Mouse (Mus musculus) hindbrain, embryonic 12.5 days (tissue): ENCODE measurements around the gene Gm8094. TPM values are rescaled to one million over a fixed set of nuclear protein-coding genes. Genes with fewer than 3 reads are reported as not detected.
"Not testable (repeated sequence)": the region's sequence is repeated elsewhere in the genome, so short reads cannot be mapped to it uniquely, and the experiment has no call there.

Experiments
- ATAC-seq: fragments of 200-750 bp; cut with Nextera tagmentation; 2 replicates; pipeline ENCODE4 v1.8.0; 2017; ENCODE audit warnings: moderate TSS enrichment; ENCODE audit not compliant: low FRiP score
- H3K27ac ChIP-seq: fragments of 300-500 bp; sonication (generic); 2 replicates; pipeline ENCODE4 v1.5.1; 2016; ENCODE audit warnings: mild to moderate bottlenecking
- H3K27me3 ChIP-seq: fragments of 300-500 bp; sonication (generic); 2 replicates; pipeline ENCODE4 v1.6.1; 2016; ENCODE audit warnings: mild to moderate bottlenecking
- H3K36me3 ChIP-seq: fragments of 300-500 bp; sonication (generic); 2 replicates; pipeline ENCODE4 v1.6.1; 2016; ENCODE audit warnings: mild to moderate bottlenecking
- H3K4me1 ChIP-seq: fragments of 300-500 bp; sonication (generic); 2 replicates; pipeline ENCODE4 v1.6.1; 2016
- H3K4me2 ChIP-seq: fragments of 300-500 bp; sonication (generic); replicated peaks from 2 replicates; pipeline ENCODE4 v1.6.1; 2016; ENCODE audit warnings: mild to moderate bottlenecking
- H3K4me3 ChIP-seq: fragments of 300-500 bp; sonication (generic); 2 replicates; pipeline ENCODE4 v1.5.1; 2016; ENCODE audit warnings: mild to moderate bottlenecking
- H3K9ac ChIP-seq: fragments of 300-500 bp; sonication (generic); 2 replicates; pipeline ENCODE4 v1.6.1; 2016; ENCODE audit warnings: mild to moderate bottlenecking, moderate library complexity
- H3K9me3 ChIP-seq: fragments of 300-500 bp; sonication (generic); replicated peaks from 2 replicates; pipeline ENCODE4 v1.6.1; 2016; ENCODE audit warnings: mild to moderate bottlenecking
- WGBS: fragments of 180-500 bp; shearing (Covaris S2); methylation state at CpG from one replicate; pipeline ENCODE4 v1.1.7; 2016; 5-methylcytosine and 5-hydroxymethylcytosine counted together
- polyA plus RNA-seq: library from polyadenylated mRNA; unstranded; fragments of >200 nt; fragmentation: Nextera tagmentation; extraction: Ambion mirVana; gene quantifications from 2 replicates; pipeline ENCODE4 v1.2.1, GENCODE M21; 2016

The Gm8094 gene
- not detected in 2 replicates for polyA plus RNA-seq

DNA sequence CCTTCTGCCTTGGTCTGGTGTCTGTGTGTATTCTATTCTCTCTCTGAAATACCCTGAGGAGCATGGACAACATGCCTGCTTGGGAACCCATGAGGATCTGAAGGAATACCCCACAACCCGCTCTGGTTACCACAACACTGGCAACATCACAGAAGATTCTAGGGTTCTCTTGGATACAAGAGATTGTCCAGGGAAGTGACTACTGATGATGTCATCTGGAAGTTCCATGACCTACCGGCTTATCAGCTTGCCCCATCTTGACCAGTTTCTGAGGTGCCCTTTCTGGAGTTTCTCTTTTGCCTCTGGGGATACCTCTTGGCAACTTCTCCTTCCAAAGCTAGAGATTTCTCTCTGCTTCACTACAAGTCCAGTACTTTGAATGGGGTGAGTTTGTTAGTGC, at the start of gene Gm8094:
Gene Gm8094, minus strand, starts transcription at position 101 of the 400 bp plus-strand sequence.
- 91% methylated on average over 2 of the region's 2 CpGs for WGBS
- H3K4me1 ChIP-seq, H3K36me3 ChIP-seq, ATAC-seq, H3K27me3 ChIP-seq, H3K9ac ChIP-seq, H3K4me2 ChIP-seq, H3K27ac ChIP-seq, H3K9me3 ChIP-seq, H3K4me3 ChIP-seq: not testable (repeated sequence)

DNA sequence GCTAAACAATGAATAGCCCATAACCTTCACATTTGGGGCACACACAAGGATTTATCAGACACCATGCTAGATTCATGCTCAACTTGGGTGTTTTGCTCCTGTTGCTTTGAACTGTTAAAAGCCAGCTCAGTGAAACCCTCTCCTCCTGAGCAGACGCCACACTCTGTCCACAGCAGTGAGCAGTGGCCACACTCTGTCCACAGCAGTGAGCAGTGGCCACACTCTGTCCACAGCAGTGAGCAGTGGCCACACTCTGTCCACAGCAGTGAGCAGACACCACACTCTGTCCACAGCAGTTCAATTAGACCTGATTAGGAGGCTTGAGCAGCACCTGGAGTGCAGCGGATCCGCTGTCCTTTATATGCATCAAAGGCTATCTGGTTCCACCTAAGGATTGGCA, 43.2 kb upstream of the Gm8094 start:
- not testable (repeated sequence) for H3K4me1 ChIP-seq, H3K9ac ChIP-seq, H3K4me2 ChIP-seq, ATAC-seq, H3K36me3 ChIP-seq, H3K27me3 ChIP-seq, H3K9me3 ChIP-seq, H3K4me3 ChIP-seq, H3K27ac ChIP-seq
- 88% methylated on average over 3 of the region's 3 CpGs for WGBS

DNA sequence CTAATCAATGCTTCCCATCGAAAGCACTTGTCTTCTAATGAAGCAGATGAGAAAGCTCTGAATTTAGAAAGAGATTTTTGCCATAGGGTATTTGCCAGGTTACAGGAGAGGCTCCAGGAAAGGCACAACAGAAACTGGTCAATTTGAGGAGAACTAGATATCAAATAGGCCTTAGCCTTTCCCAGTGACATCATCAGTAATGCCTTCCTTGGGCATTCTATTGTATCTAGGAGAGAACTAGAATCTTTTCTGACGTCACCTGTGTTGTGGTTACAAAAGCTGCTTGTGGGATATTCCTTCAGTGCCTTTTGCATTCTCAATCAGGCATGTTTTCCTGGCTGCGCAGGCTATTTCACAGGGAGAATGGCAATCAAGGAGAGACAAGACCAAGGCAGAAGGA, 23.9 kb upstream of the Gm8094 start, which contains the start of gene Gm8104:
Gene Gm8104, plus strand, starts transcription at position 301 of the 400 bp plus-strand sequence.
- not testable (repeated sequence) for H3K27me3 ChIP-seq, H3K4me3 ChIP-seq, H3K36me3 ChIP-seq, H3K4me2 ChIP-seq, H3K9ac ChIP-seq, ATAC-seq, H3K9me3 ChIP-seq, H3K27ac ChIP-seq, H3K4me1 ChIP-seq
- 80% methylated on average over 3 of the region's 3 CpGs for WGBS

DNA sequence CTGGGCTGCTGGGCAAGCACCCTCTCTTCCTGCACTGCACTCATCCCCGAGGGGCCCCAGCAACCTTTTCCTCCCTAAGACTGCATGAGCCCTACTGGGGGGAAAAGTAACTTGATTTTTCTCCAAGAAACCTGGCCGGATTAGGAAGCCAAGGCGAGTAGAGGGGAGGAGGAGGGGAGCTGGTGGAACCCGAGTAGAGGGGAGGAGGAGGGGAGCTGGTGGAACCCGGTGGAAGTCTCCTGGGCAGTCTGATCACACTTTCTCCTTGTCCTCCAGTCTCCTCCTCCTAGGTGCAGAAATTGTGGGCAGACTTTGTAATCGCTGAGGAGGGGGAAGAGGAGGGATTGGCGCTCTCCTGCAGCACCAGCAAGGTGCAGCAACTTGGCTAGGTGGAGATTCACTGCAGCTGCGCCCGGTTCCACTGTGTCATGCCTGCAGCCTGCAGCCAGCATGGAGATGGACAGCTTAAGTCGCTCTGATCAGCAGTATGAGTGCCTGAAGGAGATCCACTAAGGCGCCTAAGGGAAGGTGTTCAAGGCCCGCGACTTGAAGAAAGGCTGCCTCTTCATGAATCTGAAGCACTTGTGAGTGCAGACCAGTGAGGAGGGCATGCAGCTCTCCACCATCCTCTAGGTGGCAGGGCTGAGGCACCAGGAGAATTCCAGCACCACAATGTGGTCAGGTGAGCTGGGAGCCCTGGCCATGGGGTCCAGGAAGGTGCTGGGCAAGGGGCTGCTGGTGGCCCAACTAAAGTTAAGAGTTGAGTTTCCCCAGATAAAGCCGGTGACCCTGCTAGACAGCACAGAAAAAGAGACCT, 12.9 kb upstream of the Gm8094 start:
- 50% methylated on average over 1 of the region's 14 CpGs for WGBS
- ATAC-seq = not testable (repeated sequence)

DNA sequence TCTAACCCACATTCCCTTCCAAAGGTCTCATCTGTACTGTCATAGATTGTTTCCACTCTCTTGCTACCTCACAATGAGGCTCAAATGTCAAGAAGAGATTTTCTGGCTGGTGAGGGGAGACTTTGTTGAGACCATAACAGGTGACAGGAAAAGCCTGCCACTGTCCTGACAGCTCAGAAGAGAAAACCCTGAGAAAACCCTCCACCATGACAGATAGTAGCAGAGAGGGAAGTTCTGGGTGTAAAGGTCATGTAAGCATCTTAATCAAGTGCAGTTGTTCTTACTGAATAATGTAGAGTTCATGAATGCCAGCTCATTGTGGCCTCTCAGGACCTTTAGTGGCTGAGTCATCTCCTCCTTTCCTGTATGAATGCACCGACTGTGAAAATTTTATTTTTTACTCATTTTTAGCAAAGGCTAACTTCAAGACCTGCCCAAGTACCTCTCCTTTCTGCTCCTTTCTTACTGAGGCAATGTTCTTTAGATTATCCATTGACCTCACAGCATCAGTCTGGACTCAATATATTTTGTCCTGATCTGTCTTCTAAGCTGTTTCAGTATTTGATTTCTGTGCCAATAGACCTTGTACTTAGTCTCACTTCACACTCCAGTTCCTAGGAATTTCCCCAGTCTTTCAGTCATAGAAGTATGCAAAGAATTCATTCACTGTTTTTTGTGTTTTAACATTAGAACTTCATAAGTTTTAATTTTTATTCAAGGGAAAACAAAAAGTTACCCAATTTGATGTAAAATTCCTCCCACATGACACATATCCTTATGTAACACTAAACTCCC, 8.7 kb upstream of the Gm8094 start:
- not testable (repeated sequence) for ATAC-seq

More for the DNA sequence above, 12.9 kb upstream of the Gm8094 start:
- H3K9me3 ChIP-seq, H3K27me3 ChIP-seq, H3K27ac ChIP-seq, H3K4me1 ChIP-seq, H3K36me3 ChIP-seq, H3K4me2 ChIP-seq, H3K4me3 ChIP-seq, H3K9ac ChIP-seq: not testable (repeated sequence)

DNA sequence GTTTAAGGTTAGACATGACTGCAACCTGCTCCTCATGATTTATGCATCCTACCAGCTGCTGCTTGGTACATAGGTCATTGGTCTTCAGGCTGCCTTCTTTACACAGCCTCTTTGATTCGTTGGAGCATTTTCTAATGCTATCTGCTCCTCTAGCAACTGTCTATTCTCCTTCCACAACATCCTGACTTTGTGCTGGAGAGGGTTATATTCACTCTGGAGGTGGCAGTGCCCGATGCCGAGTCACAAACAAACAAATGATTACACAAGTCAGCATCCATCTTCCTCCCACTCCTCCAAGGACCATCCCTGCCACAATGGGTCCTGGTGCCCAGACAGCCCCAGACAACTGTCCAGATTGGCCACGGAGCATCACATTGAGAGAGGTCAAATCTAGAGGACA, 16.3 kb downstream of the Gm8094 start:
- not testable (repeated sequence) for H3K4me1 ChIP-seq, H3K27ac ChIP-seq, H3K9ac ChIP-seq, H3K27me3 ChIP-seq, H3K4me3 ChIP-seq, ATAC-seq, H3K4me2 ChIP-seq, H3K36me3 ChIP-seq, H3K9me3 ChIP-seq
- WGBS = 73% methylated on average over 4 of the region's 4 CpGs

More for the DNA sequence above, 8.7 kb upstream of the Gm8094 start:
- H3K36me3 ChIP-seq, H3K27ac ChIP-seq, H3K27me3 ChIP-seq, H3K4me2 ChIP-seq, H3K9ac ChIP-seq, H3K4me3 ChIP-seq, H3K4me1 ChIP-seq, H3K9me3 ChIP-seq: not testable (repeated sequence)
- 74% methylated on average over 1 of the region's 1 CpGs for WGBS

DNA sequence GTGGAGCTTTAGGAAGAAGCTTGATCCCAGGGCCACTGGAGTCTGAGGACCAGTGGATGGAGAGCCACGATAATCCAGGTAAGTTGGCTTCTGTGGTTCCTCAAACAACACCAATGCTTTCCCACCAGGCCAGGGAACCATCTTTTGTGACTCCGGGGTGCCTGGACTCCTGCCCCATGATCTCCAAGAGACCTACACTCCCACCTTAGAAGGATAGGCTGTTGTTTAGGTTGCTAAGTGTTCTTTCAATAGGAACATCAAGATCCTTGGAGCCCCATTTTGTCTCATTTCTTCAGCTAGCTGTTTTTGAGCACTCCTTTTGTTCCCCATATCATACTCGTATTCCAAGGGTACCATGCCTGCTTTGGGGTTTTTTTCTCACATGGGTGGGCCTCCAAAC, 18.4 kb downstream of the Gm8094 start:
- H3K4me1 ChIP-seq, H3K27ac ChIP-seq, H3K4me2 ChIP-seq, H3K36me3 ChIP-seq, H3K9me3 ChIP-seq, ATAC-seq, H3K9ac ChIP-seq, H3K27me3 ChIP-seq, H3K4me3 ChIP-seq: not testable (repeated sequence)
- 75% methylated on average over 3 of the region's 3 CpGs for WGBS

Other genes starting within 250 kb of the Gm8094 start
- gene Gm21977, start 223.2 kb downstream of the Gm8094 start, polyA plus RNA-seq = not detected in 2 replicates
- gene Gm8082, start 83.0 kb downstream of the Gm8094 start, polyA plus RNA-seq = not detected in 2 replicates
- gene Gm10376, start 61.0 kb downstream of the Gm8094 start, polyA plus RNA-seq = not detected in 2 replicates
- not detected in 2 replicates for gene Gm8104, start 24.0 kb upstream of the Gm8094 start, polyA plus RNA-seq
- not detected in 2 replicates for gene Gm7233, start 103.2 kb upstream of the Gm8094 start, polyA plus RNA-seq
- not detected in 2 replicates for gene Gm8122, start 158.7 kb upstream of the Gm8094 start, polyA plus RNA-seq
- not detected in 2 replicates for gene Gm8126, start 182.0 kb upstream of the Gm8094 start, polyA plus RNA-seq
- gene Gm9732, start 198.4 kb upstream of the Gm8094 start, polyA plus RNA-seq = not detected in 2 replicates
- not detected in 2 replicates for gene Gm8127, start 217.2 kb upstream of the Gm8094 start, polyA plus RNA-seq